Mouse (Mus musculus) CD4-positive, CD25-positive, alpha-beta regulatory T cell, adult 4 months (primary cell): ENCODE measurements at regions not wholly inside any gene's neighbourhood (a gene's known extent, or its start where the extent isn't known, plus 50 kb on each side); places are given as distances from the start of the nearest gene placed in this dataset.

Experiments used
- ATAC-seq: one replicate; pipeline ENCODE4 v1.8.0; 2017

- no peak for ATAC-seq
Measured at GRCm38 (mm10) chr15:6034156-6034555, 265.4 kb upstream of the Dab2 start.

DNA sequence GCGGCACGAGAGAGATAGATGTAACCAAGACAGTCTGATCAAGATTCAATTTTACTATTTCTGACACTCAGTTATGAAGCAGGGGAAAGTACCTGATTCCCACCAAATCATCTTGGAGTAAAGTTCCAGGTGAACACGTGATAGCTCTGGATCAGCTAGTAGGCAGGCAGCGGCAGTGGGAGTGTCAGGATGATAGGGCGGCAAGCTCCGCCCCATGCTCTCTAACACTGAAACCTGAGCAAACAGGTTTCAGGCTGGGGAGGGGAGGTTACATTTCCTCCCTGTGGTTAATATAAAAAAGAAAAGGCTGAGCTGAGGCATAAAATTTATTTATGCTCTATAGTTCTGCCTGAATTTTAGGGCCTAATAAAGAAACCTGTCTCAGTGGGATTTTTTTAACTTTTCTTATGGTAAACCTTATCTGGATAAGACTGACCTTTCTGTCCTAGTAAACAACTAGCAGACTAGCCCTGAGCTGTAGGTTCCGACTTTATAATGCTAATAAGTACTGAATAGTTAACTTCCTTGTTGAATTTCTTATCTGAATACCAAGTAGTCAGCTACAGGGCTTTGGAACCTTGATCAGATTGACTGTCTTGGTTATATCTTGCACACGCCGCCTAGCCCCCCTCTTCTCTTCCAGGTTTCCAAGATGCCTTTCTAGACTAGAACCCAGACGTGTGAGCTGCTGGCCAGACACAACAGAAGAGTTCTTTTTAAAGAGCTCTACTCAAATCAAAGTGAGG, 254.9 kb upstream of the Dab2 start:
- ATAC-seq: peak; percentile 78

DNA sequence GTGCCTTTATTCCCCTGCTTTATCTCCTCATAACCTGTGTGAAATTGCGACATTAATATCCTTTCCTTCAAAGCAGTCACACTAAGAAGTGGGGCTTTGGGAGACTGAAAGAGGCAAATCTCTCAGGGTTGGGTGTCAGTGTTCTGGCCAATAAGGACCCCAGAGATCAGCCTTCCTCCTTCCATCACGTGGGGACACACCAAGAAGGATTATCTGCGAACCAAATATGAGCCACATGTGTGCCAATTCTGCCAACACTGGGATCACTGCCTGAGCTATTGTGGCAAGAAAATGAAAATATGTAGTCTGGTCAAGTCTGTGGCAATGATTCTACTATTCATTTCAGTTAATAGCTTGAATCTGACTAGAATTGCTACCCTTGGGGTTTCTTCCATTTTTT, 243.9 kb upstream of the Dab2 start:
- no peak for ATAC-seq

DNA sequence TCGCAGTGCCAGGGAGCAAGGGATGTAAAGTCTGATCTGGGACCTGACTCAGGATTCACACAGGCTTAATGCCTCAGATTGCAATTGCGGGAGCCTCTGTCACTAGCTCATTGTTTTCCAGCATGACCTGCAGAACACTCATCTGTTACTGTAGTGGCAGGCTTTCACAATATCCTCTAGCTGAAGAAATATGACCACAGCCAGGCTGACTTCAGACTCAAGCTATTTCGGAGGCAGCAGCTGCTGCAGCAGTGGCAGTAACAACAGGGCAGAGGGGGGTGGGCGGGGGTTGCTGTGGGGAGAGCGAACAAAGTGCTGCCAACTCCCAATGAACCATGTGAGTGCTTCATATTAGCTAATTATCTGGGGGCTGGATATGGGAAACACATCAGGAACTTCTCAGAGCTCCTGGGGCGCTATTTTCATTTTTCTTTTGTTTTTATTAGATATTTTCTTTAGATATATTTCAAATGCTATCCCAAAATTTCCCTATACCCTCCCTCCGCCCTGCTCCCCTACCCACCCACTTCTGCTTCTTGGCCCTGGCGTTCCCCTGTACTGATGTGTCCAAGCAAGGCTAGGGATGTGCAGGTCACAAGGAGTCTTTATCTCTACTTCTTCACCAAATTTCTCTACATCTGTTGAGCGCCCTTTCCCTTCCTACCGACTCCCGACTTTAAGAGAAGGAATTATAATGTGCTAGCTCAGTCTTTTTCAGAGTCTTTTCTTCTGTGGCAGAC, 242.5 kb upstream of the Dab2 start:
- ATAC-seq: no peak

DNA sequence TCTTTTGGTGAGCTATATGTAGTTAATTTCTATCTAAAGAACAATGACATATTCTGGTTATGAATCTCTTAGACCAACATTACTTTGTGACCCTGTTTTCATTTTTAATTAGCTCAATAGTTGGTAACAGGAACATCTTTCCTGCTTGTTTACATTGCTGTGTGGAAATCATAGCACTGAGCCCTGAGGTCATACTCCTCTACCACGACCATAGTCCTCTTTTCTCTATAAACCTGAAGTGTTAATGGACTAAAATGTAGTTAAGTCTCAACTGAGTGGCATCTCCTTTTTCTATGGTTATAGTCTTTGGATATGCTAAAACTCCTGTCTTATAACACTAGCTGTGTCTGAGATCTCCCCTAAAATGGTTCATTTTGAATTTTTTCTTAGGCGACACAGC, 240.2 kb upstream of the Dab2 start:
- ATAC-seq: no peak

DNA sequence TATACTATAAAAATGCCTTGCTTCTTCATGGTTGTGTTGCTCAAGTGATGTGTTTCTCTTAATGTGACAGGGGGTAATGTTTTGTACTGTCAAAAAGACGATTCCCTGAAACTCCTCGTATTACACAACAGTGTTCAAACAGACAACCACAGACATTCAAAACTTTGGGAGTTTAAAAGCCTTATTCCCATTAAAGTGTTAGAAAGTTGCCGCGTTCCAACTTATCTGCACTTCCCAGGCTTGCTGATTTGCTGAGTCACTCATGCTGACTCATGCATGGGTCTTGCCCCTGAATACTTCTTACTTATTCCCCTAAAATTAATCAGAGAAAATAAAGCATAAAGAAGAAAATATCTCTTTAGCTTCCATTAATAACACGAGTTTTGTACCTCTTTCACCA, 239.8 kb upstream of the Dab2 start:
- ATAC-seq: no peak

DNA sequence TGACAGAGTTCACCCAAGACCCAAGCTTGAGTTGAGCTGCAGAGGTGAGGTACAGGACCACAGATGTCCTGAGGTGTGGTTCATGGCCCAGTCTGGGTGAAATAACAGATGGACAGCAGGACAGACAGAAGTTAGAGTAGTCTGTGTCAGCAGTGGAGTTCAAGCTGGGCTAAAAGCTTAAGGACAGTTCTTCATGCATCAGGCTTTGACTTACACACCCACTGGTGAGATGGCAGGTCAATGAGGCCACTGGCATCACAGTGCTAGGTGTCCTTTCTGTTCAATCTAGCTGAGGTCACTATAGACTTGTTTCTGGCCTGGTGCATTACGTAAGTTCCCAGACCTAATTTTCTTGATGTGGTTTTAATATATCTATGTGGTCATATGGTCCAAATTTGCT, 238.9 kb upstream of the Dab2 start:
- ATAC-seq: no peak

DNA sequence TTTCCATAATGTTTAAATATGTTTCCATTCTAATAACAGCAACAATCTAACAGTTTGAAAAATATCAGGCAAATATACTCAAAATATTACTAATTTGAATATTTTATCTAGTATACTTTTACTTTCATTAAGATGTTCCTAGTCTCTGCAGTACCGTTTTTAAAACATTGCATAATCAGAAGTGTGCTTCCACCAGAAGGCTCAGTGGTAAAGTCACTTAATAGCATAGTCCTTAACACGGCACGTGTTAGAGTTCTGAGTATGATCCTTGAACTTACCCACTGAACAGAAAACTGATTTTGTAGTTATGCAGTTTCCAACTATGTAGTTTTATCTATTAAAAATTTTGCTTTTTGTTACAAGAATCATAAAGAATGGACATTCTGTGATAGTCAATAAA, 234.5 kb upstream of the Dab2 start:
- no peak for ATAC-seq

DNA sequence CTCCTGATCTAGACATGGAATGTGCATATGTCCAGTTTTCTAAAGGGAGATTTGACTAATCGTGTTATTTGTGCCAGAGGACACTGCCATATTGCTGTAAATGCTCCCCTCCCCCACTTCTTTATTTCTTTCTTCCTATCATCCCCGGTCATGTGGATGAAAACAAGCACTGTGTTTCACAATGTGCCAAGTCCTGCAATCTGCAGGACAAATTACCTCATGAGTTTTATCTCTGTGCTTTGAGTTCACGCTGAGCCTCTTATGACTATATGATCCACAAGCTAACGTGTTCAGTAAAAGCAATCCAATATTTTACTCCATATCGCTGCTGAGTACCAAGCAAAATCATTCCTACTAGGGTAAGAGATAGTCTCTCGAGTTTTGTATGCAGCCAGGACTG, 232.2 kb upstream of the Dab2 start:
- no peak for ATAC-seq

DNA sequence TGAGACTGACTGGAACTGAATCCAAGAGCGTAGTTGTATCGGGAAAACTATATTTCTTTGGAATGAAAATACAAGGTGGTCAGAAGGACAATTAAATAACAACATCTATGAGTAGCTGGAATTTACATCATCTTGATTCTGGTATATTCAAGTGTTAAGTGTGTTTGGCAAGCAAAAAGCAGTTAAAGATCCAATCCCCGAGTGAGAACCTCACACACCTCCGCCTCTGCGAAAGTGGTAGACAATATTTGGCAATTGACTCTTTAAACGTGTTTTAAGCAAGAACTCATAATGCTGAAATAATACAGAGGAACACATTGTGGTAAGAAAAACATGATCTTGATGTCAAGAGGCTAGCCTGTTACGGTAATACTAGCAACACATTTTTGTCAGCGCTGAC, 231.2 kb upstream of the Dab2 start:
- ATAC-seq: no peak

GRCm38 (mm10) chr15:6071873-6072272, 227.7 kb upstream of the Dab2 start:
- ATAC-seq: no peak

DNA sequence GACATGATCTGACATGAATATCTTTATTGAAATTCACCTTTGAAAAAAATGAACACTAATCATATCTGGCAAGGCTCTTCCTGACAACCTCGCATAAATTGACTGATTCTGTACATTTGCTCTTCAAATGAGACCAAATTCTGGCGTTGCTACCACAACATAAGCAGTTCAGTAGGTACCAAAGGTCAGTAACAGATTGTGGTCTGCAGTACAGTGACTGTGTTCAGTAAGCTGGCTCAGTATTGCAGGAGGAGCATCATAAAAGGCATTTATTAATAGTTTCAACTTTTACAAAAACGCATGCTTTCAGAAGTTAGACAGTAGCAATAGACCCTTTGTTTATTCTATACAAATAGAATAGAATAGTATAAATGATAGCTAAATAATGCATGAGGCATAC, 226.7 kb upstream of the Dab2 start:
- no peak for ATAC-seq

- ATAC-seq: peak; percentile 87
Measured at GRCm38 (mm10) chr15:6080714-6081635, 218.6 kb upstream of the Dab2 start.

GRCm38 (mm10) chr15:6087208-6087607, 212.4 kb upstream of the Dab2 start:
- ATAC-seq: no peak

- ATAC-seq: no peak
Measured at GRCm38 (mm10) chr15:6088498-6088897, 211.1 kb upstream of the Dab2 start.

DNA sequence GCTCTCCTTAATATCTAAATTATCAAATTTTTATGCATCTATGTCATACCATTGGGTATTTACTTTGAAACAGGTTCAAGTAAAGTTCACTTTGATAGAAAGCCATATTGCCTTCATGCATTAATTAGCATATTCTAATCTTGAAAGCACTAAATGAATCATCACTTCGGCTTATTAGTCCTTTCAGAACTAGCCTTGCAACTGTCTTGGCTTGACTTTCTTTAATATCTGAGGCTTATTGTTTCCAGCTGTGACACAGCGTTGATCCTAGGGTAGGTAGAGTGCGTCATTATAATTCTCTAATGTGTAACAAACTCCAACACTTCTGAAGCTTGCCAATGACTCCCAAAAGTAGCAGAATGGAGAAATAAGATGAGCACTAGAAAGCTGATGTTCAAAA, 169.9 kb upstream of the Dab2 start:
- peak; percentile 76 for ATAC-seq

DNA sequence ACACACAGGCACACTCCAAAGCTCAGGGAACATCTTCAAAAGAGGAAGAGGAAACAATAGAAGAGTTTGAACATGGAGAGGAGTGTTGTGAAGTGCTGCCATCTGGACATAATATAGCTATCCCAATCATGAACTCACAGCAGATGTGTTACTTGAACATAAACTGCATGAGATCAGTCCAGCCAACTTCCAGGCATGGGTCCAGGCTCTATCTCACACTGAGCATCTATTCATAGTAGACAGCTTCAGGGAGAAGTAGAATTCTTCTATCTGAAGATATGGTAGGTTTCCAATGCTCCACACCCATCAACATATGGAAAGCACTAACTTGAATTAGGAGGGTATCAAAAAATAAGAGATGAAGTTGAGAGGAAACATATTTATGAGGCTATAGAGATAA, 167.4 kb upstream of the Dab2 start:
- no peak for ATAC-seq

DNA sequence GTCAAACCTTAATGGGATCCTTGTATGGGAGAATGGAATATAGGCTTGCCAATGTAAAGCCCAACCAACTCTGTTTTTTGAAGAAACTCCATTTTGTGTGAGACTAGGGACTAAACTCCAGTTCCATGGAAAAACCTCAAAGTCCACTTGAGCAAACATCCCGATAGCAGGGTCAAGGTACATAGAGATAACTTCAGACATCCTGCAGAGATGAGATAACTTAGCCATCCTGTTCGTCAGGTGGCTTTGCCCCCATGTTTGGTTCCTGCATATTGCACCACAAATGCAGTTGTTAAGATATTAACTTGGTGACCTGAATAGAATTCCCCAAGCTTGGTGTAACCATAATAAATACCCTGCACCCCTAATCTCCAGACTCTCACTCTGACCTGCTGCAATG, 154.5 kb upstream of the Dab2 start:
- ATAC-seq: no peak

DNA sequence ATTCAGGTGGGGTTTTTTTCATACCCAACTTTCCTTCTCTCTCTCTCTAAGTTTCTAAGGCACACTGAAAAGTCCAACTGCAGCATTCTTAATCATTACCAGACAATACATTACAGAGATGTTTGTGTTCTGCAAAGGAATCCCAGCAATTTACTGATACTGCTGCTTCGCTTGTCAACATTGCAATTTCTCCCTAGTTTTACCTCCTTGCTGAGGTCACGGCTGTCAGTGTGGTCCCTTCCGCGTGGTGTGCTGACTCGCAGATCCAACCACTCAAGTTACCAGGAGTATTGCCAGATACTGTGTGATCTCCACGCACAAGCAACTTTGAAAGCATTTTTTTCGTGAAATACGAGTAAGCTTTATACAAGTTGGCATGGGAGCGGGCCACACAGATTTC, 144.9 kb upstream of the Dab2 start:
- ATAC-seq: no peak

GRCm38 (mm10) chr15:6180261-6180660, 119.3 kb upstream of the Dab2 start:
- no peak for ATAC-seq

DNA sequence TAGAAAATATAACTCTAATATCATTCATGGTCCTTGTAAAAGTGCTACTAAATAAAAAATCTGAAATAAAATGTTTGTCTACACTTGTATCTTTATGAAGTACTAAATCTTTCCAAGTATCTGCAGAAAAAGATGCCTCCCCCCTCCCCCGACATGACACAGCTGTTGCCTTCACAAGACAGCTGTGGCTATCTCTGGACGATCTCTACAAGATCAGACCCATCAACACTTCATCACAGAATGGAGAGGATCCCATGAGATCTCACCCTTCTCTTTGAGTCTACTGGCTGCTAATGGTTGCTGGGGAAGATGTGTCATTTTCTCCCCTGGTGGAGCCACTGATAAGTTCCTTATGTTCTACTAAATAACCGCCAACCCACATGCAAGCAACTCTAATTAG, 116.0 kb upstream of the Dab2 start:
- ATAC-seq: no peak

DNA sequence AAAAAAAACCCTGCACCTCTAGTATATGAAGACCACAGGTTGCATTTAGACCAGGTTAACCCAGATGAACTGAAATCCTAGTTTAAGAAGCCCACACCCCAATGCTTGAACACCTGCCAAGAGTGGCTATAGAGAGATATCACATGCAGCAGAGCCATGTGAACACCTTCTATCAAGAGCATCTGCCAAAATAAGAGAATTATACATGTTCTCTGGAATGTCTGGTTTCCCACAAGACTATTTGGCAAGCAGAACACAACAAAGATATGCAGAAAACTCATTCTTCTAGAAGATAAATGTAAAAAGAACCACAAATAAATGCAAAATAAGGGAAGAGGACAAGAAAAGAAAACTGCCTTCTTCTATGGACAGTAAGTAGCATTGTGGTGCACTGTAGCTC, 107.7 kb upstream of the Dab2 start:
- no peak for ATAC-seq

DNA sequence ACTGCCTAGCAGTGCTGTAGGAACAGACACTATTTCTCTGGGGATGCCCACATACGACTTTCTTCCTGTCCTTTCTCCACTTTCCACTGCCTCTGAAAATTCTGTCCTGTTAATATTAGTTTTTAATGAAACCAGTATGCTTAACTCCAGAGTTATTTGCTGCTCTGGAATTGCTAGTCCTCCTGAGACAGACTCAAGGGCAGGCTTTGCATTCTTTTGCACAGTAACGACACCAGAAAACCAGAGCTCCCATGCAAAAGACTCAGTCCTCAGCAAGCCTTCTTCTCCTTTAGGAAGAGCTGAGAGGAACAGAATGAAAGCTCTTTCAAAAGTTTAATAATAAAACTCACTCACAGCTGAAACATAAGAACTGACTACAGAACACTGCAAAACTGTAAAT, 92.3 kb upstream of the Dab2 start:
- ATAC-seq: no peak

GRCm38 (mm10) chr15:6209301-6209700, 90.3 kb upstream of the Dab2 start:
- peak; percentile 53 for ATAC-seq
